Mouse (Mus musculus) E14TG2a.4 (cell line): ENCODE measurements at regions not wholly inside any gene's neighbourhood (a gene's known extent, or its start where the extent isn't known, plus 50 kb on each side); places are given as distances from the start of the nearest gene placed in this dataset.
"Not testable (repeated sequence)": the region's sequence is repeated elsewhere in the genome, so short reads cannot be mapped to it uniquely, and the experiment has no call there.

Experiments used
- H3K27me3 ChIP-seq: 2 replicates; pipeline ENCODE4 v1.6.1; 2014; ENCODE audit warnings: low read length, control low read depth; ENCODE audit not compliant: insufficient read depth
- H3K36me3 ChIP-seq: 2 replicates; pipeline ENCODE4 v1.6.1; 2014; ENCODE audit warnings: low read length, control low read depth; ENCODE audit not compliant: insufficient read depth
- H3K4me1 ChIP-seq: replicated peaks from 2 replicates; pipeline ENCODE4 v1.6.1; 2014; ENCODE audit warnings: low read depth, low read length, control low read depth
- H3K4me3 ChIP-seq: replicated peaks from 2 replicates; pipeline ENCODE4 v1.5.1; 2014; ENCODE audit warnings: mild to moderate bottlenecking, low read length
- H3K9me3 ChIP-seq: 2 replicates; pipeline ENCODE4 v1.6.1; 2014; ENCODE audit warnings: low read length, control low read depth
- CTCF ChIP-seq: conservative IDR thresholded peaks from 2 replicates; pipeline ENCODE4 v1.5.1; 2014; ENCODE audit warnings: low read length
- NANOG ChIP-seq: IDR thresholded peaks from 2 replicates; pipeline ENCODE4 v1.6.1; 2014; ENCODE audit warnings: borderline replicate concordance, low read length, mixed read lengths
- POU5F1 ChIP-seq: IDR thresholded peaks from 2 replicates; pipeline ENCODE4 v1.6.1; 2014; ENCODE audit warnings: low read length, borderline replicate concordance

DNA sequence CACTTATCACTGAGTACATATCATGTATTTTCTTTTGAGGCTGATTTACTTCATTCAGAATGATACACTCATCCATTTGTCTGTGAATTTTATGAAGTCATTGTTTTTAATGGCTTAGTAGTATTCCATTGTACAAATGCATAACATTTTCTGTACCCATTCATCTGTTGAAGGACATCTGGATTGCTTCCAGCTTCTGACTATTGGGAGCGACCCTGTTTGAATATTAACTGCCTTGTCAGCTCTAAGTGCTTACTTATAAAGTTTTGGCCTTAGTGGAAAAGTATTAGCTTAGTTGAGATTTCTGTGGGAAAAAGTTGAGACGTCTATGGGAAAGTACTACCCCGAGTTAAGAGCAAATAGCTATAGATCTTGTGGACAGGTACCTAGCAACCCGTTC lies 120.4 kb downstream of the Hnmt start:
- no peak overlapping the region for H3K4me3 ChIP-seq
- peaks cover 66% of the 10 kb centered on the region for H3K9me3 ChIP-seq
- TF ChIP-seq CTCF = no peak
- no peak for TF ChIP-seq NANOG
- TF ChIP-seq POU5F1 = no peak
- no peaks in the 10 kb centered on the region for H3K27me3 ChIP-seq
- H3K36me3 ChIP-seq = no peaks in the 10 kb centered on the region
- H3K4me1 ChIP-seq = no peaks in the 10 kb centered on the region

DNA sequence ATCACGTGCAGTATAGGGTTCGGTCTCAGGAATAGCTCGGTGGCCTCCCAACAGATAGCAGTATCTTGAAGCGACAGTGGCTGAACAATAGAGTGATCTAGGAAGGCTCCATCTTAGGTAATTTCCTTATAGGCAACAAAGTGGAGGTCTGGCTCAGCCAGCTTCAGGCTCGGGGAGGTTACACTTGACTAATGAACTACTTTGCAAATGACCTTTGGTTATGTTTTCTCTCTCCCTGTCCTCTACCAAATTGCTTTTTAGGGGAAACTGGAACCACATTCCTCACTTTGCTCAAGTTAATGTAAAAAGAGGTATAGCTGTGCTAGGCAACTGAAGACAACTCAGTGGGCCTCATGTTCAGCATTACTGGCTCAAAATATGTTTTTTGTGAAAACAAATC lies 122.3 kb downstream of the Hnmt start:
- Histone ChIP-seq H3K9me3 (peaks cover 64% of the 10 kb centered on the region), H3K36me3 (no peaks in the 10 kb centered on the region), H3K4me1 (no peaks in the 10 kb centered on the region), H3K27me3 (no peaks in the 10 kb centered on the region), H3K4me3 (no peak overlapping the region)
- TF ChIP-seq NANOG = no peak
- no peak for TF ChIP-seq CTCF
- no peak for TF ChIP-seq POU5F1

GRCm38 (mm10) chr2:23908776-23909175 lies 140.4 kb downstream of the Hnmt start:
- not testable (repeated sequence) for H3K36me3 ChIP-seq, H3K27me3 ChIP-seq, H3K4me1 ChIP-seq, H3K4me3 ChIP-seq
- TF ChIP-seq NANOG = peak; percentile 41; the same call in 1 of the 2 replicates
- H3K9me3 ChIP-seq = peaks cover 65% of the 10 kb centered on the region

- not testable (repeated sequence) for H3K36me3 ChIP-seq, H3K4me1 ChIP-seq, H3K4me3 ChIP-seq, H3K27me3 ChIP-seq
- peaks cover 64% of the 10 kb centered on the region for H3K9me3 ChIP-seq
- TF ChIP-seq NANOG = peak; percentile 32; the same call in 1 of the 2 replicates
These were observed 142.1 kb downstream of the Hnmt start for GRCm38 (mm10) chr2:23906906-23907700.

- Histone ChIP-seq H3K36me3 (no peaks in the 10 kb centered on the region), H3K4me1 (no peaks in the 10 kb centered on the region), H3K4me3 (no peak overlapping the region), H3K27me3 (no peaks in the 10 kb centered on the region), H3K9me3 (peaks cover 9% of the 10 kb centered on the region)
- TF ChIP-seq POU5F1 (no peak), CTCF (no peak), NANOG (no peak)
These were observed 150.1 kb downstream of the Hnmt start for GRCm38 (mm10) chr2:23899046-23899445.

- TF ChIP-seq CTCF (no peak), NANOG (no peak), POU5F1 (no peak)
- Histone ChIP-seq H3K9me3 (peaks cover 9% of the 10 kb centered on the region; the same call in 1 of the 2 replicates), H3K4me1 (no peaks in the 10 kb centered on the region), H3K36me3 (no peaks in the 10 kb centered on the region), H3K4me3 (no peak overlapping the region), H3K27me3 (no peaks in the 10 kb centered on the region)
These were observed 152.2 kb downstream of the Hnmt start for GRCm38 (mm10) chr2:23897011-23897410.

- Histone ChIP-seq H3K4me1 (no peaks in the 10 kb centered on the region), H3K36me3 (no peaks in the 10 kb centered on the region), H3K4me3 (no peak overlapping the region), H3K27me3 (no peaks in the 10 kb centered on the region), H3K9me3 (peaks cover 4% of the 10 kb centered on the region; the same call in 1 of the 2 replicates)
- TF ChIP-seq POU5F1 (no peak), NANOG (no peak), CTCF (no peak)
These were observed 156.0 kb downstream of the Hnmt start for GRCm38 (mm10) chr2:23893216-23893615.

- H3K36me3 ChIP-seq = no peaks in the 10 kb centered on the region
- TF ChIP-seq POU5F1 (no peak), CTCF (no peak), NANOG (no peak)
- peaks cover 38% of the 10 kb centered on the region for H3K9me3 ChIP-seq
- no peaks in the 10 kb centered on the region for H3K27me3 ChIP-seq
- H3K4me3 ChIP-seq = no peak overlapping the region
- H3K4me1 ChIP-seq = no peaks in the 10 kb centered on the region
These were observed 181.8 kb downstream of the Hnmt start for GRCm38 (mm10) chr2:23867419-23867818.

DNA sequence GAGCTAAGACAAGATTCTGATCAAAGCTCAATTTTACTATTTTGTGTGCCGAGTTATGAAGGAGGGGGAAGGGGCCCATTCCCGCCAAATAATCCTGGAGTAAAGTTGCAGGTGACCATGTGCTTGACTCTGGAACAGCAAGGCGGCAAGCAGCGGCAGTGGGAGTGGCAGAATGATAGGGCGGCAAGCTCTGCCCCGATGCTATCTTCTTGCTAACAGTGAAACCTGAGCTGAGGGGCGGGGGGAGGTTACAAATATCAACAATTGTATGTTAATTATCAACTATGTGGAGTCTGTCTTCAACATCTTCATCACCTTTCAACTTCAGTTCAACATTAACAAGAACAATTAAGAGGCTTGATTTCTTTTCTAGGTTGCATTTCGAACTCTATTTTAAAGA lies 182.9 kb downstream of the Hnmt start:
- Histone ChIP-seq H3K4me1 (no peaks in the 10 kb centered on the region), H3K4me3 (no peak overlapping the region), H3K9me3 (peaks cover 49% of the 10 kb centered on the region), H3K27me3 (no peaks in the 10 kb centered on the region), H3K36me3 (no peaks in the 10 kb centered on the region)
- TF ChIP-seq POU5F1 (no peak), NANOG (no peak), CTCF (no peak)

DNA sequence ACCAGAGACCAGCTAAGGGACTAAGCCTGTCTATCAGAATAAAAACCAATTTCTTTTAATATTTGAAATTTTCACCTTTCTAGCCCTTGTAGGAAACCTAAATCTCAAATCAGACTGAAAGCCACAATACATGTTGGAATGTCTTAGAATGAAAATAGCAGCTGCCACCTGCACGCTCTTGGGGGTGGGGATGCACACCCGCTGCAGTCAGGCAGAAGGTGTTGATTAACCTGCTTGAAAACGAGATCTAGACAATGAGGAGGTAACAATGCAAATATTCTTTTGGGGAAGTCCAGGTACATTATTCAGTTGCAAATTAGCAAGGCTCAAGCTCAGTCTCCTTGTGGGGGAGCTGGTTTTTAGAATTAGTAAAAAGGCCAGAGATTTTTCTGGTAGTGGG lies 186.9 kb downstream of the Hnmt start:
- H3K9me3 ChIP-seq = peaks cover 62% of the 10 kb centered on the region
- not testable (repeated sequence) for H3K4me3 ChIP-seq, H3K36me3 ChIP-seq, H3K4me1 ChIP-seq, H3K27me3 ChIP-seq
